Mouse (Mus musculus) stomach, postnatal 0 days (tissue): ENCODE results near the gene Tyk2.

Source experiments
- CTCF ChIP-seq: IDR thresholded peaks from 2 replicates; pipeline ENCODE4 v1.5.1; 2016; ENCODE audit warnings: antibody characterized with exemption, low read depth, mild to moderate bottlenecking, moderate library complexity
- EP300 ChIP-seq: optimal IDR thresholded peaks from 2 replicates; pipeline ENCODE3; 2016; ENCODE audit warnings: antibody characterized with exemption

- TF ChIP-seq EP300, result no peak
- no peak for TF ChIP-seq CTCF
These were observed 13.3 kb upstream of the Tyk2 start for GRCm38 (mm10) chr9:21144361-21144760.
